Mouse (Mus musculus) myocyte (in vitro differentiated cells): Measurements from ENCODE around the gene Nfil3. TPM values are rescaled to one million over a fixed set of nuclear protein-coding genes. Genes with fewer than 3 reads are reported as not detected.

Experiments used
- H3K27me3 ChIP-seq: one replicate; pipeline ENCODE4 v1.6.1; 2011; ENCODE audit not compliant: control insufficient read depth, insufficient read depth, insufficient read length
- H3K36me3 ChIP-seq: one replicate; pipeline ENCODE4 v1.6.1; 2011; ENCODE audit not compliant: control insufficient read depth, insufficient read depth
- H3K4me2 ChIP-seq: one replicate; pipeline ENCODE4 v1.6.1; 2011; ENCODE audit warnings: low read depth, control low read depth
- H3K4me3 ChIP-seq: one replicate; pipeline ENCODE4 v1.5.1; 2011; ENCODE audit warnings: mild to moderate bottlenecking, control low read depth, moderate library complexity
- H3K79me2 ChIP-seq: one replicate; pipeline ENCODE4 v1.6.1; 2011; ENCODE audit not compliant: control insufficient read depth, insufficient read depth
- H3ac ChIP-seq: one replicate; pipeline ENCODE4 v1.6.1; 2011; ENCODE audit not compliant: control insufficient read depth, insufficient read length
- CEBPB ChIP-seq: IDR thresholded peaks from 2 replicates; pipeline ENCODE4 v1.6.1; 2011; ENCODE audit warnings: mild to moderate bottlenecking, moderate library complexity; ENCODE audit not compliant: poor library complexity, insufficient read depth, severe bottlenecking
- E2F4 ChIP-seq: IDR thresholded peaks from one replicate; pipeline ENCODE4 v1.6.1; 2011; ENCODE audit warnings: mild to moderate bottlenecking, control low read depth, moderate library complexity; ENCODE audit not compliant: insufficient read depth
- MAX ChIP-seq: IDR thresholded peaks from one replicate; pipeline ENCODE4 v1.6.1; 2011; ENCODE audit warnings: low read depth, mild to moderate bottlenecking, control low read depth
- MYOD1 ChIP-seq, 3 experiments: IDR thresholded peaks; one replicate each; pipeline ENCODE4 v1.6.1; 2011; ENCODE audit warnings: control low read depth in 2 of 3, low read depth in 2 of 3, mild to moderate bottlenecking in 2 of 3, moderate library complexity in 1 of 3; ENCODE audit not compliant: insufficient read length in 2 of 3, control insufficient read depth in 1 of 3
- MYOG ChIP-seq, 3 experiments: IDR thresholded peaks; one replicate each; pipeline ENCODE4 v1.6.1; 2011; ENCODE audit warnings: control low read depth in 2 of 3, low read depth in 2 of 3, mild to moderate bottlenecking in 2 of 3; ENCODE audit not compliant: insufficient read length in 2 of 3, control insufficient read depth in 1 of 3, insufficient read depth in 1 of 3
- POLR2A ChIP-seq: IDR thresholded peaks from one replicate; pipeline ENCODE4 v1.6.1; 2011; ENCODE audit warnings: low read depth, mild to moderate bottlenecking, control low read depth, moderate library complexity; ENCODE audit not compliant: insufficient read length
- POLR2AphosphoS2 ChIP-seq: IDR thresholded peaks from one replicate; pipeline ENCODE4 v1.6.1; 2011; ENCODE audit warnings: low read depth, control low read depth; ENCODE audit not compliant: insufficient read length
- REST ChIP-seq: IDR thresholded peaks from one replicate; pipeline ENCODE4 v1.6.1; 2011; ENCODE audit warnings: mild to moderate bottlenecking, control low read depth, moderate library complexity; ENCODE audit not compliant: insufficient read depth, insufficient read length
- SRF ChIP-seq: IDR thresholded peaks from one replicate; pipeline ENCODE4 v1.6.1; 2011; ENCODE audit warnings: low read depth; ENCODE audit not compliant: control insufficient read depth, insufficient read length
- TCF12 ChIP-seq: IDR thresholded peaks from one replicate; pipeline ENCODE4 v1.6.1; 2011; ENCODE audit warnings: mild to moderate bottlenecking, control low read depth; ENCODE audit not compliant: poor library complexity, insufficient read depth, severe bottlenecking
- TCF3 ChIP-seq: IDR thresholded peaks from one replicate; pipeline ENCODE4 v1.6.1; 2011; ENCODE audit warnings: low read depth, control low read depth; ENCODE audit not compliant: insufficient read length
- USF1 ChIP-seq: IDR thresholded peaks from one replicate; pipeline ENCODE4 v1.6.1; 2011; ENCODE audit warnings: low read depth, mild to moderate bottlenecking, control low read depth, moderate library complexity
- polyA plus RNA-seq: library from polyadenylated mRNA; unstranded; fragments of >200 nt; fragmentation: generic; extraction: Trizol; gene quantifications from one replicate; pipeline ENCODE4 v1.2.1, GENCODE M21; 2012; ENCODE audit warnings: missing spikeins

Nfil3 gene
- polyA plus RNA-seq, 1 experiment, result 60.6 TPM

DNA sequence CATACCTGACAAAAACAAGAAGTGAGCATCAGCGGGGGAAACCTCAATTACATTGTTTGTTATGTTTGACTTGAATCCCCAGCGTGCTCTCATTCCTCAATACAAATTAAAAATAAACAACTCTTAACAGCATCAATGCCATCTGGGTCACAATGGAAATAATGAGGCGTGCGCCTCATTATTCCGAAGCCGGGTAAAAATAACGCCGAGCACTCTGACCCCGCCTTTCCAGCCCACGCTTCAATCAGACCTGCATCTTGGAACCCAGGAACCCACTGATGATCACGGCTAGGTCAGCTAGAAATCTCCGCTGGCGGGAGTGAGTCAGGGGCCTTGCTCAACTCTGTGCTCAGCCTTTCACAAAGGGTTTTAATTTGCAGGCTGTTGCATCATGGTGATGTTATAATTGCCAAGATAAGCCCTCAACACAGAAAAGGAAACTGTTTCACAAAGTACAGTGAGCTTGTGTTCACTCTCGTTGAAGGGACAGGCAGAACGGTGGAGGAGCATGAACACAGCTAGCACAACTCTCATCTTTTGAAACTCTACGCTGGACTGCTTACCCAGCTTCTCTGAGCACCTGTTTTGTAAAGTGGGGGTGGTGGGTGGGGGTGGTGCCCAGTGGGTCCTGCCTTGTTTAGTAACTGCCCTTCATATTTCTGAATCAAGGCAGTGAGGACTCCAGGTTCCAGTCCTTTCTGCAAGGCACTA, 4.2 kb downstream of the Nfil3 start:
- Histone ChIP-seq H3K79me2 (peaks cover 81% of the 10 kb centered on the region), H3K4me2 (peak overlapping the region; percentile 95), H3K36me3 (peaks cover 9% of the 10 kb centered on the region), H3K27me3 (no peaks in the 10 kb centered on the region), H3ac (no peak overlapping the region), H3K4me3 (peak overlapping the region; percentile 95)
- TF ChIP-seq POLR2AphosphoS2 (peak; percentile 91), E2F4 (no peak), SRF (no peak), REST (no peak), MYOD1 (IDR thresholded peaks at IDR 0.05; ENCODE audit: control insufficient read depth in 1 of 3, insufficient read length in 2 of 3, low read depth in 2 of 3) (peak in 2 of 3 experiments; percentile 5 to 59), USF1 (no peak), CEBPB (peak; percentile 100), TCF12 (no peak), MAX (no peak), MYOG (IDR thresholded peaks at IDR 0.05; ENCODE audit: control insufficient read depth in 1 of 3, insufficient read depth in 1 of 3, insufficient read length in 2 of 3, low read depth in 2 of 3) (peak in 1 of 3 experiments; percentile 41), TCF3 (no peak), POLR2A (peak; percentile 63)

- Histone ChIP-seq H3K79me2 (peaks cover 87% of the 10 kb centered on the region), H3K36me3 (peaks cover 9% of the 10 kb centered on the region), H3K27me3 (no peaks in the 10 kb centered on the region), H3K4me2 (peak overlapping the region; percentile 95), H3ac (no peak overlapping the region), H3K4me3 (peak overlapping the region; percentile 95)
- TF ChIP-seq REST, result no peak
- TF ChIP-seq MYOG (IDR thresholded peaks at IDR 0.05; ENCODE audit: control insufficient read depth in 1 of 3, insufficient read depth in 1 of 3, insufficient read length in 2 of 3, low read depth in 2 of 3), result no peak
- TF ChIP-seq E2F4, result no peak
- no peak for TF ChIP-seq TCF3
- no peak for TF ChIP-seq POLR2AphosphoS2
- TF ChIP-seq MYOD1 (IDR thresholded peaks at IDR 0.05; ENCODE audit: control insufficient read depth in 1 of 3, insufficient read length in 2 of 3, low read depth in 2 of 3), result no peak
- no peak for TF ChIP-seq POLR2A
- TF ChIP-seq MAX, result no peak
- no peak for TF ChIP-seq CEBPB
- TF ChIP-seq SRF, result no peak
- no peak for TF ChIP-seq USF1
- TF ChIP-seq TCF12, result no peak
Observed at GRCm38 (mm10) chr13:52976130-52976509, 4.8 kb downstream of the Nfil3 start.

DNA sequence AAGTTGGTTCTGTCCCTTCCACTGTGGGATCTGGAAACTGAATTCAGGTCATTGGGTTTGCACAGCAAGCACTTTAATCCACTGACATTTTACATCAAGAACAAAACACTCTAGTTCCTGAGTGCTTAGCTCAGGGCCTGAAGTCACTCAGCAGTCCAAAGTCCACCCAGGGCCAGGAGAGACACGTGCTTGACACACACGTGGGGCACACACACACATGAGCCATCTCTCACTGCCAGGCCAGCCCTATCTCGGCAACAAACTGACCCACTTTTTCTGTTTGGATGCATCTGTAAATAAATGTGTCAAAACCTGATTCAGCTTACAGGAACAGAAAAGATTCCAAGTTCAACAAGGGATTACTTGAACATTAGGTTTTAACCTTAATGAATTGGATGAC, 6.2 kb downstream of the Nfil3 start:
- Histone ChIP-seq H3ac (no peak overlapping the region), H3K79me2 (peaks cover 95% of the 10 kb centered on the region), H3K4me3 (no peak overlapping the region), H3K4me2 (no peak overlapping the region), H3K27me3 (no peaks in the 10 kb centered on the region), H3K36me3 (peaks cover 9% of the 10 kb centered on the region)
- TF ChIP-seq CEBPB, result no peak
- peak; percentile 31 for TF ChIP-seq POLR2A
- TF ChIP-seq E2F4, result no peak
- peak; percentile 47 for TF ChIP-seq POLR2AphosphoS2

DNA sequence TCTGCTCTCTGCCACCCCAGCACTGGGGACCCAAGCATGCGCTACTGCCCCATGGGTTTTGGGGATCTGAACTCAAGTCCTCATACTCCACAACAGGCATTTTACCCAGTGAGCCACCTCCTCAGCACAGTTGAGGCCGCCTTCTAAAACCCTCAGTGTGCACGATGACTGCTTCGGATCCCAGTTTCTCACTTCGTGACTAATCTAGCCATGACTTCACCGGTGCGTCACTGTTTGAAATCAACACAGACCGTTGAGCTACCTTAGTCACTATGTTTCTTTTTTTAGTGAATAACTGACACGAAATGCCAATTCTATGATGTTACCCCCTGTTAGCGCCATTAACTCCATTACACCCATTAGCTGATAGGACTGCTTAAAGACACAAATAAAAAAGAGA, 7.4 kb downstream of the Nfil3 start:
- H3K27me3 ChIP-seq, result no peaks in the 10 kb centered on the region
- TF ChIP-seq TCF12, result no peak
- TF ChIP-seq E2F4, result no peak
- no peak for TF ChIP-seq POLR2AphosphoS2
- TF ChIP-seq REST, result no peak
- TF ChIP-seq POLR2A, result no peak
- TF ChIP-seq USF1, result no peak
- no peak for TF ChIP-seq MAX
- no peak for TF ChIP-seq CEBPB
- no peak for TF ChIP-seq MYOG (IDR thresholded peaks at IDR 0.05; ENCODE audit: control insufficient read depth in 1 of 3, insufficient read depth in 1 of 3, insufficient read length in 2 of 3, low read depth in 2 of 3)
- no peak overlapping the region for H3K4me2 ChIP-seq
- H3K36me3 ChIP-seq, result peaks cover 20% of the 10 kb centered on the region
- peaks cover 95% of the 10 kb centered on the region for H3K79me2 ChIP-seq
- H3K4me3 ChIP-seq, result no peak overlapping the region
- no peak overlapping the region for H3ac ChIP-seq

DNA sequence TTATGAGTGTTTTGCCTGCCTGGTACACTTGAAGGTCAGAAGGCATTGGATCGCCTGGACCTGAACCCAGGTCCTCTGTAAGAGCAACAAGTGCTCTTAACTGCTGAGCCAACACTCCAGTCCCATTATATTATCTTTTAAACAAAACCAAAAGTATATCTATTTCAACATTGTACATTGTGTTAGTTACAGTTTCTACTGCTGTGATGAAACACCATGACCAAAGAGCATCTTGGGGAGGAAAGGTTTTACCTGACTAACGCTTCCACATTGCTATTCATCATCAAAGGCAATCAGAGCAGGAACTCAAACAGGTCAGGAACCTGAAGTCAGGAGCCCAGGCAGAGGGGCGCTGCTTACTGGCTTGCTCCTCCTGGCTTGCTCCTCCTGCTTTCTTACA, 8.2 kb downstream of the Nfil3 start:
- H3K36me3 ChIP-seq, result peaks cover 23% of the 10 kb centered on the region
- no peak overlapping the region for H3K4me3 ChIP-seq
- no peak overlapping the region for H3ac ChIP-seq
- peaks cover 89% of the 10 kb centered on the region for H3K79me2 ChIP-seq
- TF ChIP-seq CEBPB, result no peak
- no peak for TF ChIP-seq TCF3
- no peak for TF ChIP-seq POLR2A
- TF ChIP-seq MAX, result no peak
- TF ChIP-seq TCF12, result no peak
- no peak for TF ChIP-seq MYOG (IDR thresholded peaks at IDR 0.05; ENCODE audit: control insufficient read depth in 1 of 3, insufficient read depth in 1 of 3, insufficient read length in 2 of 3, low read depth in 2 of 3)
- no peak for TF ChIP-seq SRF
- no peak for TF ChIP-seq POLR2AphosphoS2
- no peak for TF ChIP-seq REST
- TF ChIP-seq USF1, result no peak
- no peak for TF ChIP-seq E2F4
- no peak for TF ChIP-seq MYOD1 (IDR thresholded peaks at IDR 0.05; ENCODE audit: control insufficient read depth in 1 of 3, insufficient read length in 2 of 3, low read depth in 2 of 3)
- no peaks in the 10 kb centered on the region for H3K27me3 ChIP-seq
- H3K4me2 ChIP-seq, result no peak overlapping the region
